Mouse (Mus musculus) neural tube, embryonic 12.5 days (tissue): ENCODE measurements around the gene Cep104. TPM values are rescaled to one million over a fixed set of nuclear protein-coding genes. Genes with fewer than 3 reads are reported as not detected.

ENCODE experiments used
- ATAC-seq: fragments of 200-750 bp; cut with Nextera tagmentation; 2 replicates; pipeline ENCODE4 v1.8.0; 2017; ENCODE audit warnings: low read depth, mild to moderate bottlenecking, moderate TSS enrichment, moderate library complexity; ENCODE audit not compliant: low FRiP score
- H3K27ac ChIP-seq: fragments of 300-500 bp; sonication (generic); 2 replicates; pipeline ENCODE4 v1.5.1; 2016
- H3K27me3 ChIP-seq: fragments of 300-500 bp; sonication (generic); replicated peaks from 2 replicates; pipeline ENCODE4 v1.6.1; 2016; ENCODE audit warnings: mild to moderate bottlenecking
- H3K36me3 ChIP-seq: fragments of 300-500 bp; sonication (generic); 2 replicates; pipeline ENCODE4 v1.6.1; 2016; ENCODE audit warnings: mild to moderate bottlenecking
- H3K4me1 ChIP-seq: fragments of 300-500 bp; sonication (generic); 2 replicates; pipeline ENCODE4 v1.6.1; 2016
- H3K4me2 ChIP-seq: fragments of 300-500 bp; sonication (generic); replicated peaks from 2 replicates; pipeline ENCODE4 v1.6.1; 2016; ENCODE audit warnings: mild to moderate bottlenecking
- H3K4me3 ChIP-seq: fragments of 300-500 bp; sonication (generic); 2 replicates; pipeline ENCODE4 v1.5.1; 2016
- H3K9ac ChIP-seq: fragments of 300-500 bp; sonication (generic); 2 replicates; pipeline ENCODE4 v1.6.1; 2016; ENCODE audit warnings: mild to moderate bottlenecking
- H3K9me3 ChIP-seq: fragments of 300-500 bp; sonication (generic); 2 replicates; pipeline ENCODE4 v1.6.1; 2016; ENCODE audit warnings: mild to moderate bottlenecking
- WGBS: fragments of 180-500 bp; shearing (Covaris S2); methylation state at CpG from one replicate; pipeline ENCODE4 v1.1.7; 2016; 5-methylcytosine and 5-hydroxymethylcytosine counted together
- polyA plus RNA-seq: library from polyadenylated mRNA; unstranded; fragments of >200 nt; fragmentation: Nextera tagmentation; extraction: Ambion mirVana; gene quantifications from 2 replicates; pipeline ENCODE4 v1.2.1, GENCODE M21; 2016

Gene Cep104
- polyA plus RNA-seq, 1 experiment from 2014 or later: 24.2 TPM

DNA sequence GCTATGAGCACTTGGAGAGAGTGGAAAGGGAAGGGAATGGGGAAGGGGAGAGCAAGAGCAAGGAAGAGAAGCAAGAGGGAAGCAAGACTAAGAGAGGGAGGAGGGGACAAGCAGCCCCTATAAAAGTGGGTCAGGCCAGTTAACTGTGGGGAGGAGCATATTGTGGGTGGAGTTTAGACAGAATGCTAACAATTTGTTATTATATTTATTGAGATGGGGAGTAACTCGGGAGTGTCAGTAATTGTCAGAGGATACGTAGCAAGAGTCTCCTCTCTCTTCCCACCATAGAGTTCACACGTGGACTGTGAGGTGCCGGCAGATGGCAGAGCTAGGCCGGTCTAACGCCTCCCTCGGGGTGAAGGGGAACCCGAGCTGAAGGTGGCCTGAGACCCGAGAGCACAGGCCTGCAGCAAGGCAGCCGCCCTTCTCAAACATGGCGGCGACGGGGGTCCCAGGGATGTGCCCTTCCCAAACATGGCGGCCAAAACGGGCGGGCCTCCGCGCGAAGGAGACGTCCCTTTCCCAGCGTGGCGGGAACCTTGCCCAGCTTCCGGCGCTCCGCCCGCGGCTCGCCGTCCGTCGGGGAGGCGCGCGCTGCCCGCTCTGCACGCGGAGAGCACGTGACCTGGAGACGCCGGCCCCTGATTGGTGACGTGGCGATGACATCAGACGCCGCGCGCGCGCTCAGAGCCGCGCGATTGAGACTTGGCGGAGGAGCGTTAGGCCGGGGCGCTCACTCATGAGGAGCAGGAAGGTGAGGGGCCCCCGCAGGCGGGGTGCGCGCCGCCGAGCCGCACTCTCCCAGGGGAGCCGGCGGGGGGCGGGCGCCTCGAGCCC lies 18.2 kb upstream of the Cep104 start, which contains the start of gene A430005L14Rik:
Gene A430005L14Rik, plus strand, starts transcription at position 669 of the 837 bp plus-strand sequence.
- Histone ChIP-seq H3K9ac (peak within 1 kb of the TSS; percentile 92), H3K4me3 (peak within 1 kb of the TSS; percentile 76), H3K27me3 (peaks cover 4% of the 10 kb centered on the region; the same call in 1 of the 2 replicates), H3K36me3 (peaks cover 26% of the 10 kb centered on the region), H3K9me3 (no peaks in the 10 kb centered on the region), H3K4me2 (peak within 1 kb of the TSS; percentile 87), H3K4me1 (peaks cover 12% of the 10 kb centered on the region), H3K27ac (peak within 1 kb of the TSS; percentile 77)
- peak; percentile 94 for ATAC-seq
- 2% methylated on average over 67 of the region's 67 CpGs for WGBS

DNA sequence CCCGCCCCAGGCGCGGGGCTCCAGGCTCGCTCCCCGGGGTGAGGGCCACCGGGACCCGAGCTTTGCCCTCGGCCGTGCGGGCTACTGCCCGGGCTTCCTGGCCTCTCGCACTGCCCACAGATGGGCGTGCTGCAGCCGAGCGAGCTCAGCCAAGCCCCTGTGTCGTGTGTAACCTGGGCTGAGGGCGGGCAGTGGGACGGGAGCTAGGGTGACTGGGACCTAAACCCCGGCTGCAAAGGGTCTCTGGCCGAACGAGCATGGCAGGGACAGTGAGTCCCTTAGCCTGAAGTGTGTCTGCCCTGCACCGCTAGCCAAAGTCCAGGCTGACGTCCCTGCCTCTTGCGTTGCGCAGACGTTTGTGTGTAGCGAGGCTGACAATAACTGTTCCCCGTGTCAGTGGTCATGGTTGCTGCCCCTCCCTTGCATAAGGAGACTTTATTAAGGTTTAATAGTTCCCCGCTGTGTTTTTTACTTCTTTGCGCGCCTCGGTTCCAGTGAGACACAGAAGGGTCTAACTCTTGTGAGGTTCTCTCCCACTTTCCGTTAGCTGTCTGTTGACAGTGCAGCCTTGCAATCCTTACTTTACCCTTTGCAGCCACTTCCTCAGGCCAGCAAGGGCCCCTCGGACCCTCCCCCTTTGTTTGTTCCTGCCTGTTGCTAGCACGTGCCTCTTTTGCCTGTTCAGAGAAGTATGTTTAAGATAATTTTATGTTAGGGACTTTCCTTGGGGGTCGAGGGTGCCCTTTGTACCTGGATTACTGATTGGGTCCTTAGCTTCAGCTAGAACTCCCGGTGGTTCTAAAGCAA lies 17.3 kb upstream of the Cep104 start:
- no peaks in the 10 kb centered on the region for H3K9me3 ChIP-seq
- WGBS: under 1% methylated on average over 37 of the region's 37 CpGs
- H3K4me1 ChIP-seq: peaks cover 12% of the 10 kb centered on the region
- peak overlapping the region; percentile 87 for H3K4me2 ChIP-seq
- ATAC-seq: peak; percentile 76
- peaks cover 4% of the 10 kb centered on the region; the same call in 1 of the 2 replicates for H3K27me3 ChIP-seq
- peak overlapping the region; percentile 92 for H3K9ac ChIP-seq
- peak overlapping the region; percentile 77 for H3K27ac ChIP-seq
- peak overlapping the region; percentile 76 for H3K4me3 ChIP-seq
- H3K36me3 ChIP-seq: peaks cover 34% of the 10 kb centered on the region

DNA sequence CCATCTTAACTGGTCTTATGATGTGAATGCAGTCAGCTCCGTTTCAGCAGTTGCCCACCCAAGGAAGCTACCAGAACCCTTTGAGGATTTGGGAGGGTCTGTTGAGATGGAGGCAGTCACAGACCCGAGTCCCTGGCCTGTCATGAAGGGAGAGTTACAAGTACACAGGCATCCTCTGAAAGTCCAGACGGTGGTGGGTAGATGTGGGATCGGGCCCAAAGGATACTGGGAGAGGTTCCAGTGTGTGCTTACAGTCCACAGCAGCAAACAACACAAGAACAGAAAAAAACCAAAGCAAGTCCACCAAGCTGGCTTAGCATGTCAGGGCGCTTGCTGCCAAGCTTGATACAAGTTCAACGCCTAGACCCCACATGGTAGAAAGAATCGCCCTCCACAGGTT lies 12.4 kb upstream of the Cep104 start:
- no peak for ATAC-seq
- Histone ChIP-seq H3K4me1 (peaks cover 12% of the 10 kb centered on the region), H3K27me3 (no peaks in the 10 kb centered on the region), H3K9ac (no peak overlapping the region), H3K9me3 (no peaks in the 10 kb centered on the region), H3K36me3 (peaks cover 68% of the 10 kb centered on the region), H3K4me2 (no peak overlapping the region), H3K27ac (no peak overlapping the region), H3K4me3 (no peak overlapping the region)
- WGBS: 88% methylated on average over 7 of the region's 7 CpGs

DNA sequence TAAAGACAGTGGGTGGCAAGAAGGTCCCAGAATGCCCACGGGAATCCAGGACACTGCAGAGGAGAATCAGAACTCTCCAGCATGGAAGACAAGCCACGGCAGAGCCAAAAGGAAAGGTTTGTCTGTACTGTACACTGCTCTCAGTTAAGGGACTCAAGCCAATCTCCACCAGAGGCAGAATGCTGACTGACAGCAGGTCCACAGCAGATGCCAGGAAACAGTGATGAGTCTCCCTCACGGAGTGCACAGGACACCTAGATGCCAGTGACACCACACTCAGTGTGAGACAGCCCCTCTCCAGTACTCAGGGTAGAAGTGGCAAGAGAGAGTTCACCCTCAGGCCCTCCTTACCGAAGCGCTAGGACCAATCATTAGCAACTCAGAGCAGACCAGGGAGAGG lies 8.3 kb upstream of the Cep104 start:
- H3K27me3 ChIP-seq: no peaks in the 10 kb centered on the region

DNA sequence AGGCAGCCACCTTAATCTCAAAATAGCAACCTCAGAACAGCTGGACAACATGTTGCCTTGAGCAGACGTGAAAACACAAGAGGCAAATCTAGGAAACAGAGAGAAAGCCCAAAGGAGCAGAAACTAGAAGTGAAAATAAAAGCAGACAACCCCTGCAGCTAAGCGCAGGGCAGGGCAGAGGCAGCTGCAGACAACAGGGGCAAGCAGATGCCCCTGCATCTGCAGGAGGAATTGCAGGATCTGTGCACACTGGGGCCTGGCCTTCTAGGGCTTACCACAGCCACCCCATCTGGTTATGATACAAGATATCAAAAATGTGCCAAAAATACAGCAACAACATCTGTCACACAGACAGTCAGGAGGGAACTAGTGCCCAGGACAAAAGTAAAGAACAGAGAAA lies 7.4 kb upstream of the Cep104 start:
- Histone ChIP-seq H3K27ac (no peak overlapping the region), H3K4me1 (no peaks in the 10 kb centered on the region), H3K27me3 (no peaks in the 10 kb centered on the region), H3K4me3 (no peak overlapping the region), H3K4me2 (no peak overlapping the region), H3K9ac (no peak overlapping the region), H3K9me3 (no peaks in the 10 kb centered on the region), H3K36me3 (peaks cover 70% of the 10 kb centered on the region)
- no peak for ATAC-seq
- 86% methylated on average over 2 of the region's 2 CpGs for WGBS

More for the DNA sequence above, 8.3 kb upstream of the Cep104 start:
- Histone ChIP-seq H3K9me3 (no peaks in the 10 kb centered on the region), H3K36me3 (peaks cover 77% of the 10 kb centered on the region), H3K4me1 (no peaks in the 10 kb centered on the region), H3K4me2 (no peak overlapping the region), H3K4me3 (no peak overlapping the region), H3K9ac (no peak overlapping the region), H3K27ac (no peak overlapping the region)
- ATAC-seq: no peak
- 89% methylated on average over 5 of the region's 5 CpGs for WGBS

DNA sequence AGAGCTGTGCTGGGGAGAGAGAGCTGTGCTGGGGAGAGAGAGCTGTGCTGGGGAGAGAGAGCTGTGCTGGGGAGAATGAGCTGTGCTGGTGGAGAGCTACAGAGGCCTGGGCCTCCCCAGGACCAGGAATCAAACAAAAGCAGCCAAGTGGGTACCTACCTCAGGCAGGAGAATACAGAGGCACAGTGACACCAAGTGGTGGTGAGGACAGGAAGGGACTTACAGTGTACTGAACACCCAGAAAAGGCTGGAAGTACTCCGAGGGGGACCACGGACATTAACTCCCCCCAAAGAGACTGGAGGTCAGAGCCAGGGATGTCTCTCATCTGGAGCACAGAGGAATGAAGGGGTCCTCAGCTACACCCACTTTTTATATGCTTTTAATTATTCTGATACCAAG lies 6.9 kb upstream of the Cep104 start:
- Histone ChIP-seq H3K4me1 (no peaks in the 10 kb centered on the region), H3K27ac (no peak overlapping the region), H3K4me3 (no peak overlapping the region), H3K36me3 (peaks cover 65% of the 10 kb centered on the region), H3K9me3 (no peaks in the 10 kb centered on the region), H3K9ac (no peak overlapping the region), H3K4me2 (no peak overlapping the region), H3K27me3 (no peaks in the 10 kb centered on the region)
- 81% methylated on average over 2 of the region's 2 CpGs for WGBS
- no peak for ATAC-seq

DNA sequence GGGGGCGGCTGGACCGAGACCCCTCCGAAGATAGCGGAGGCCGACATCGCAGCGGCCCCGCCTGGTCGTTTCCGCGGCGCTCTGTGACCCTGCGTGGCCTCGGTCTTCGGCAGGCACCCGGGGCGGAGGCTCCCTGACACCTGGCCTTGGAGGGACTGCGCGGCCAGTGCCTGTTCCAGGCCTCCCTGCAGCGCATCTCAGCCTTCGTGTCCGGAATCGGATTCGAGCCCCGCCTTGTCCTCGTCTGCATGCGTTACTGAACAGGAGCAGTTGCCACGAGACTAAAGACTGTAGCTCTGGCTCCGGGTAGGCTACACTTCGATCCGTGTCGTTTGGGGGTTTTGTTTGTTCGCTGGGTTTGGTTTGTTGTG lies 283 bp downstream of the Cep104 start:
- Histone ChIP-seq H3K4me3 (peak overlapping the region; percentile 90), H3K4me1 (peaks cover 22% of the 10 kb centered on the region), H3K36me3 (peaks cover 32% of the 10 kb centered on the region), H3K9me3 (no peaks in the 10 kb centered on the region), H3K27me3 (no peaks in the 10 kb centered on the region), H3K4me2 (peak overlapping the region; percentile 71), H3K27ac (peak overlapping the region; percentile 32; the same call in 1 of the 2 replicates), H3K9ac (peak overlapping the region; percentile 84)
- WGBS: under 1% methylated on average over 33 of the region's 33 CpGs
- peak; percentile 63 for ATAC-seq

DNA sequence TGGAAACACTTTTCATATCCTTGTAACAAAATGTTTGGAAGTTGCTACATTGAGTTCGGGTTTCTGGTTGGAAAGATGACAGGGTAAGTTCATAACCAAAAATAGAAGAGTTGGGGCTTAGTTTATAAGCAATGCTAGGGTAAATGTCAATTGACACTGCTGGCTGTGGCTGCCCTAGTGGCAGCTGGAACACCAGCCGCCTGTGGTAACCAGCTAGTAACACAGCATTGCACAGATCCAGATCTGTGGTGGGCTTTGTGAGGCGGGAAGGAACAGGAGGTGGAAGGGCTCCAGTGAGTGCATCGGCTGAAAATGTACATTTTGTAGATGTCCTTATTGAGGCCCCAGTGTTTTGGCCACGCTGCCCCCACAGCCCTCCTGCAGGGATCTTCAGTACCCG lies 774 bp downstream of the Cep104 start:
- no peaks in the 10 kb centered on the region for H3K9me3 ChIP-seq
- H3K4me1 ChIP-seq: peaks cover 22% of the 10 kb centered on the region

DNA sequence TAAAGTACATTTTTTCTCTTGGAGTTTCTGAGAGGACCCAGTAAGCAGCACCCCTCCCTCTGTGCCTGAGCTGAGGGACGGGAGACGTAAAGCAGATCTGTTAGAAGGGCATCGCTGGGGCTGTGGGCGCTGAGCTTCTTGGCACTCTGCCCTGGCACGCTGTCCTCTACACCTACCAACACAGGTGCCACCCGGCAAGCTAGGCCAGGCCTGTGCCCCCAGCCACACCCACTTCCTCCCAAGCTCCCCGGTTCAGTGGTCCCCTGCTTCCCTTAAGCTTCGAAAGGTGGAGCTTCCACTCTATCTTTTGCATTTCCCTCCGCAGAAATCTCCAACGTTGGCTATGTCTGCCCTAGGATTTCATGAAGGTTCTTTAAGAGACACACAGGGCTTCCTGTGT lies 4.2 kb downstream of the Cep104 start:
- no peak overlapping the region for H3K9ac ChIP-seq
- WGBS: 96% methylated on average over 10 of the region's 10 CpGs
- ATAC-seq: no peak
- H3K4me3 ChIP-seq: no peak overlapping the region
- H3K36me3 ChIP-seq: peaks cover 55% of the 10 kb centered on the region
- peaks cover 14% of the 10 kb centered on the region for H3K4me1 ChIP-seq
- H3K27me3 ChIP-seq: no peaks in the 10 kb centered on the region
- H3K27ac ChIP-seq: no peak overlapping the region
- no peak overlapping the region for H3K4me2 ChIP-seq
- H3K9me3 ChIP-seq: no peaks in the 10 kb centered on the region

More for the DNA sequence above, 774 bp downstream of the Cep104 start:
- no peaks in the 10 kb centered on the region for H3K27me3 ChIP-seq
- H3K9ac ChIP-seq: peak overlapping the region; percentile 84
- H3K27ac ChIP-seq: no peak overlapping the region
- WGBS: 40% methylated on average over 6 of the region's 6 CpGs
- no peak for ATAC-seq
- peaks cover 32% of the 10 kb centered on the region for H3K36me3 ChIP-seq
- peak overlapping the region; percentile 90 for H3K4me3 ChIP-seq
- peak overlapping the region; percentile 71 for H3K4me2 ChIP-seq

DNA sequence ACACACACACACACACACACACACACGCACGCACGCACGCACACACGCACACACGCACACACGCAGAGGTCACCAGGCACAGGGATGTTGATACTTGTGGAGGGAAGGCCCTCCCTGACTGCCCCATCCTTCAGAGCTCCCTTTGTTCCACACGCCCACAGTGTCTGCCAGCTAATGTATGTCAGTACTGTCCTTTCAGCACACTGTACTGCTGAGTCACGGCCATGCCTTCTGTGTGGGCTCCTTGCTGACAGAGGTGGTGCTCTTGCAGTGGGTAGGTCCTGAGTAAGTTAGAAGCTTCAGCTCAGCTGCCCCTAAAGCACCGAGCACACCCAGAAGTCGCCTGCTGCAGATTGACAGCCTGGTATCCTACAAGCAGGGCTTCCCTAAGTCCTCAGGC lies 5.5 kb downstream of the Cep104 start:
- peaks cover 67% of the 10 kb centered on the region for H3K36me3 ChIP-seq

DNA sequence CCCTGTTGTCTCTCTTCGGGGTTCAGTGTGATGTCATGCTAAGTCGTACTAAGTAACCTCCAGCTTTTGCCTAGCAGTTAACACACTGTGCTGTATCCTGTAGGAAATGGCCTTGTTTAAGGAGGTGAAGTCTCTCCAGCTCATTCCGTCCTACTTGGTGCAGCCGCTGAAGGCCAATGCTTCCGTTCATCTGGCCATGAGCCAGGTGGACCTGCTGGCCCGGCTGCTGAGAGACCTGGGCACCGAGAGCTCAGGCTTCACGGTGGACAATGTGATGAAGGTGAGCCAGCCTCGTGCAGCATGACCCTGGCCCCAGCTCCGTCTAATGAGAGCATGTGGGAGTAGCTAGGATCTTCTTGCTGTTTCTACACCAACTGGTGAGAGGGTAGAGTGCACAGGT lies 17.7 kb downstream of the Cep104 start:
- H3K4me3 ChIP-seq: no peak overlapping the region
- no peaks in the 10 kb centered on the region for H3K4me1 ChIP-seq
- H3K27me3 ChIP-seq: no peaks in the 10 kb centered on the region
- no peaks in the 10 kb centered on the region for H3K9me3 ChIP-seq
- no peak for ATAC-seq
- no peak overlapping the region for H3K9ac ChIP-seq
- WGBS: 94% methylated on average over 10 of the region's 10 CpGs
- no peak overlapping the region for H3K27ac ChIP-seq
- no peak overlapping the region for H3K4me2 ChIP-seq
- H3K36me3 ChIP-seq: peaks cover 94% of the 10 kb centered on the region

More for the DNA sequence above, 5.5 kb downstream of the Cep104 start:
- Histone ChIP-seq H3K27me3 (no peaks in the 10 kb centered on the region), H3K4me2 (no peak overlapping the region), H3K4me3 (no peak overlapping the region), H3K9ac (no peak overlapping the region), H3K4me1 (peaks cover 13% of the 10 kb centered on the region), H3K9me3 (no peaks in the 10 kb centered on the region), H3K27ac (no peak overlapping the region)
- WGBS: 93% methylated on average over 11 of the region's 11 CpGs
- ATAC-seq: no peak

DNA sequence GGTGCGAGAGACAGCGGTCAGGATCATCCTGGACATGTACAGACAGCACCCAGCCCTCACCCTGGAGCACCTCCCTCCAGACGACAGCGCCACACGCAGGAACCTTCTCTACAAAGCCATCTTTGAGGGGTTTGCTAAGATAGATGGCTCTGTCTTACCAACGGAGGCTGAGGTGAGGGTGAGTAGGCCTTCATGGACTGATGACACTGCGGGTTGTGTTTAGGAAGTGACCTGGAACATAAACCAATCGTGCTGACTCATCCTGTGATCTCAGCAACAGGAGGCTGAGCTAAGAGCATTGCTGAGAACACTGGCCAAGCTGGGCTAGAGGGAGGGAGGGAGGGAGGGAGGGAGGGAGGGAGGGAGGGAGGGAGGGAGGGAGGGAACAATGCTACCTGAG lies 18.5 kb downstream of the Cep104 start:
- Histone ChIP-seq H3K4me2 (no peak overlapping the region), H3K4me3 (no peak overlapping the region), H3K9ac (no peak overlapping the region), H3K4me1 (no peaks in the 10 kb centered on the region), H3K36me3 (peaks cover 94% of the 10 kb centered on the region), H3K9me3 (no peaks in the 10 kb centered on the region), H3K27me3 (no peaks in the 10 kb centered on the region), H3K27ac (no peak overlapping the region)
- WGBS: 91% methylated on average over 8 of the region's 8 CpGs
- no peak for ATAC-seq
